Mouse (Mus musculus) embryo, embryonic 9.5 days (tissue): ENCODE data around the gene Ntrk3.

Source experiments
- DNase-seq: peaks from one replicate; pipeline ENCODE4 v3.0.0-alpha.2; 2017; ENCODE audit errors: extremely low spot score

Gene Ntrk3

GRCm38 (mm10) chr7:78361341-78362309 is 376.2 kb downstream of the Ntrk3 start:
- DNase-seq: no peak

- no peak for DNase-seq
Observed at GRCm38 (mm10) chr7:78347464-78347863, 390.3 kb downstream of the Ntrk3 start.

GRCm38 (mm10) chr7:78333422-78333821 is 404.4 kb downstream of the Ntrk3 start:
- DNase-seq: no peak

- DNase-seq: no peak
Observed at GRCm38 (mm10) chr7:78328301-78328700, 409.5 kb downstream of the Ntrk3 start.

- no peak for DNase-seq
Observed at GRCm38 (mm10) chr7:78326185-78326584, 411.6 kb downstream of the Ntrk3 start.

GRCm38 (mm10) chr7:78318640-78319039 is 419.2 kb downstream of the Ntrk3 start:
- DNase-seq: no peak

- DNase-seq: no peak
Observed at GRCm38 (mm10) chr7:78305770-78306169, 432.0 kb downstream of the Ntrk3 start.

- DNase-seq: no peak
Observed at GRCm38 (mm10) chr7:78305029-78305428, 432.8 kb downstream of the Ntrk3 start.

- no peak for DNase-seq
Observed at GRCm38 (mm10) chr7:78297290-78297689, 440.5 kb downstream of the Ntrk3 start.

- no peak for DNase-seq
Observed at GRCm38 (mm10) chr7:78294322-78294721, 443.5 kb downstream of the Ntrk3 start.

GRCm38 (mm10) chr7:78290186-78290585 is 447.6 kb downstream of the Ntrk3 start:
- no peak for DNase-seq

GRCm38 (mm10) chr7:78286516-78287238 is 451.1 kb downstream of the Ntrk3 start:
- DNase-seq: no peak

- DNase-seq: no peak
Observed at GRCm38 (mm10) chr7:78269506-78270250, 468.1 kb downstream of the Ntrk3 start.

- DNase-seq: peak; percentile 69
Observed at GRCm38 (mm10) chr7:78267461-78268007, 470.3 kb downstream of the Ntrk3 start.

GRCm38 (mm10) chr7:78264432-78265002 is 473.3 kb downstream of the Ntrk3 start:
- DNase-seq: no peak

- no peak for DNase-seq
Observed at GRCm38 (mm10) chr7:78261420-78262125, 476.2 kb downstream of the Ntrk3 start.

GRCm38 (mm10) chr7:78258151-78258550 is 479.7 kb downstream of the Ntrk3 start:
- DNase-seq: peak; percentile 17

- DNase-seq: no peak
Observed at GRCm38 (mm10) chr7:78253777-78254385, 483.9 kb downstream of the Ntrk3 start.

- no peak for DNase-seq
Observed at GRCm38 (mm10) chr7:78248119-78248642, 489.6 kb downstream of the Ntrk3 start.

GRCm38 (mm10) chr7:78239012-78239411 is 498.8 kb downstream of the Ntrk3 start:
- no peak for DNase-seq
